Mouse (Mus musculus): Measurements from ENCODE around the gene Cx3cr1.
"Not testable (repeated sequence)": the region's sequence is repeated elsewhere in the genome, so short reads cannot be mapped to it uniquely, and the experiment has no call there.

Cx3cr1 gene

DNA sequence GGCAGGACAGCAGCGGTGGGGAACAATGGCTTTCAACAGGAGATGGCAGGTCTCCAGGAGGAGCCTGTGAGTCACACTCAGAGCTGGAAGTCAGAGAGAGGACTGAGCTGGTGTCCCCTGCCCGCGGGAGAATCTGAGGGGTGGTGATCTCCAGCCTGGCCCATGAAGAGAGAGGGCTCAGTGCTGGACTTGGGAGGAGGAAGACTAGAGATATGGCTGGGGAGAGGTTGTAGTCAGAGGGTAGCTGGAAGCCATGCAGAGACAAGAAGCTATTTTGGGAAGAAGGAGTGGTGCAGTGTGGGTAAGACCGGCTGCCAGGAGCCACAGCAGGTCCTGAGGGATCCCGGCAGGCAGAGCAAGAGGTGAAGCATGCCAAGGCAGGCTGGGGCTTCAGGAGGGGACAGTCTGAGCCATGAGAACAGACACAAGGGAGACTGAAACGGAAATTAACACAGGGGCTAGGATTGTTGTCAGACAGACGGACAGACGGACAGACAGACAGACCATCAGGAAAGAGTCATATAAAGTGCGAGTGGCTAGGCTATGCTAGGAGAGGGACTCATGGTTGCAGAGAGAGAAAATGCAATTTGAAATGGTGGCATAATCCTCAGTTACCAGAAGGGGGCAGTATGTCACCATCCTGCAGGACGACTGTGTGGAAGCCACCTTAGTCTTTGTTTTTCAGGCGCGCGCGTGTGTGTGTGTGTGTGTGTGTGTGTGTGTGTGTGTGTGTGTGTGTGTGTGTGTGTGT, 42.1 kb downstream of the Cx3cr1 start:
- no peak for DNase-seq (ENCODE audit: low spot score in 2 of 2)

DNA sequence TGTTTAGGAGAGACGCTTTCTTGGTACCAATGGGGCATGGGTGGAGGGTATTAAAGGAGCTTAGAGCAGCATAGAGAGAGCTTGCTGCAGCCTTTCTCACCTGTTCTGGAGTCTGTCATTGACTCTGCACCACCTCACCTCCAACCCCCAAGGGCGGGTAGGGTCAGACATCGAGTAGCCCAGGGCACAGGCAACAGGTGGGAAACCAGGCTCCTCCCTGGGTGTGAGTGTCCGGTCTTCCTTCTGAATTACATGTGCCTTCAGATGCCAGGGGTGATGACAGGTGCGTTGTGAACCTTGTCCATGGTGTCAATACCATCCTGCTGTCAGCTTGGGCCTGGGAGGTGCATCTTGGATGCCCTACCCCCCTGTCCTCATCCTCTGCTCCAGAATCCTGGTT, 45.1 kb downstream of the Cx3cr1 start:
- no peak for DNase-seq (ENCODE audit: low spot score in 2 of 2)

DNA sequence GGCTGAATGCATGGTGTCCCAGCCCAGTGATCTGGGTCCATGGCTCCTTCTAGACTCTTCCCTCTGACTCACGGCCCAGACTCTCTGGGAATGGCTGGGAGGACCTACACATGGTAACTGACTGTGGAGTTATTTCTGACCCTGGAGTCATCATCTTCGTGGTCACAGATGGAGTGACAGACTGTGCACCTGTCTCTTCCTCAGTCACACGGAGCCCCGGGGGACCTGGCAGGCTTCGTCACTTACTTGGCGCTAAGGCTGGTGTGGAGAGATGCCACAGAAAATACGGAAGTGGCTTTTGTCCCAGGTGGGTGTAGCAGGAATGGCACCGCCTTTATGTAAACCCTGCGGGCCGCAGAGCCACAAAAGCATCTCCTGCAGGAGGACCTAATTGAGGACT, 45.5 kb downstream of the Cx3cr1 start:
- no peak for DNase-seq (ENCODE audit: low spot score in 2 of 2)

DNA sequence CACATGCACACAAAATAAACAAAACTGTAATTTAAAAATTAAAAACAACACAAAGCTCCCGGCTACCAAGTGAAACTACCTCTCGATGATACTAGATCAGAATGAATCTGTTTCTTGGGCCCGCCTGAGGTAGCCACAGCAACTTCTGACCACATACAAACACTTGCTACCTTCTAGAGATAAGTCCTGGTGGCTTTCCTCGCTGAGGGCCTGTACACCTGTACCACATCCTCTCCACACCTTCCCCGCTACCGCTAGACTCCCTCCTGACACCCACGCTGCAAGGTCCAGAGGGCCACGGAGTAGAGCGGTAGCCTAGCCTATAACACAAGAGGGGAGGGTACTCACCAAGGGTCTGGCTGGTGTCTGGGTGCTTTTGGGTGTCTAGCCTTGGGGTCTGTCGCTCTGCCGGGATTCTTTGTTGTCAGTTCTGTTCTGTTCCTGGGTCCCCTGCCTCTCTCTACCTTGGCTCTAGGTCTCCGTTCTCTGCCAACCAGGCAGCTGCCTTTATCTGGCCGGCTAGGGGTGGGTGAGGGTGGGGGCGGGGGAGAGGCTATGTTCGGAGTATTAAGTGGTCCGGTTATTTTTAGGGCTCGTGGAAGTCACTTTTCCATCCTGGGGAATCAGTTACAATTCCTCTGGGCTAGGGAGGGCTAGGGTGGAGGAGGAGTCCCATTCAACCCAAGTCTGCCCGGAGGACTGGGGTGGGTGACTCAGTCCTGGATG, 46.4 kb downstream of the Cx3cr1 start, which contains the start of gene Xirp1:
Gene Xirp1 (minus strand): TSS at position 513 of the 726 bp plus-strand sequence.
- no peak for DNase-seq (ENCODE audit: low spot score in 2 of 2)

DNA sequence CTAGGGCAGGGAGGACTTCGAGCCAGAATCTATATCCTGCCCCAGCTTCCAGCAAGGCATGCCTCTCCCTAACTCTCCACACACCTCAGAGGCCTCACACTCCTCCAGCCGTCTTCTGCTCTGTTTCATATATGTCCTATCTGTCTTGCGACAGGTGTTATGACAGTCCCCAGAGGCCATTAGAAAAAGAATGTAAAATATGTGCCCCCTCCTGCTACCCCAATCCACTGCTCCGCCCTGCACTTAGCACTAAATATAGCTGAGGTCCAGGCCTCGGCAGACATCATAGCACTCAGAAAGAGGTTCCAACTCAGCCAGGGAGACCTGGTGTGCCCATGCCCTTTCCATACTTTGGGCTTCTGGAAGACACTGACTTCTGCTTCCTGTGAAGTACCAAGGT, 48.5 kb downstream of the Cx3cr1 start:
- no peak for DNase-seq (ENCODE audit: low spot score in 2 of 2)

DNA sequence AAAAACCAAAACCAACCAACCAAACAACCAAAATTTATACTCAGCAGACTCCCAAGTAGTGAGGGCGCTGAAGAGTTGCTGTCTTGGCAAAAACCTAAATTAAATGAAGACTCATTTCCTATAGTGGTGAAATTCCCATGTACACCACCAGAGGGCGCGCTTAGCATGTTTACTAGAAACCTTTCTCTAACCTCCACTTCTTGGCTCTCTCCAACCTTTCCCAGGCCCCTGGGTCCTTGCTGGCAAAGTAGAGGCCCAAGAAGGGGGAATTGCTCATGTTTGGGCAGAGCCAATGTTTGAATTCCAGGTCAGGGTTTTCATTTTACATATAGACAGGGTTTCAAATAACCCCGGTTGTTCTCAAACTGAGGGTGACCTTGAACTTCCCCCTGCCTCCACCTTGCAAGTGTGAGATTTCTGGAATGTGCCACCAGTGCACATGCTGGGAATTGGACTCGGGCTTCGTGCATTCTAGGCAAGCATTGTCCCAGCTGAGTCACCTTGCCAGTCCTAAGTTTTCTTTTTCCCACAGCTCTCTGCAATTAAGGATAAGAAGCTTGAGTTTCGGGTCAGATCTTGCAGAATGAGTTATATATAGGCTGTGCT, 49.3 kb downstream of the Cx3cr1 start:
- peak; percentile 65 to 75 for DNase-seq (ENCODE audit: low spot score in 2 of 2)

DNA sequence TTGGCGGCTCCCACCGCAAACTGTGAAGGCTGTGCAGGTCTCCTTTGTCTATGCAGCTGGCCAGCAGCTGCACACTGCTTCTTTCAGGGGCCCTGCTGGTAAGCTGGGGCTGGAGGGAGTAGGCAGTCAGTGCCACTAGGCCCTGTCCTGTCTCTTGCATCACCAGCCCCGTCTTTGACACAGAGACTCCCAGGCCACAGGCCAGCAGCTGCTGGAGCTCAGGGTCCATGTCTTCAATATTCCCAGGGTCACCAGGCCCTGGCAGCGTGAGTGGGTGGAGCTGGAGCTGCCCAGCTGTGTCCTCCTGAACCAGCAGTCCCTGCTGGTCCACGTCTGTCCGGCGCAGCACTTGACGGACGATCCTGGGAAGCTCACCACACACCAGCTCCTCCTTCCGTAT, 52.7 kb downstream of the Cx3cr1 start:
- no peak for DNase-seq (ENCODE audit: low spot score in 2 of 2)

DNA sequence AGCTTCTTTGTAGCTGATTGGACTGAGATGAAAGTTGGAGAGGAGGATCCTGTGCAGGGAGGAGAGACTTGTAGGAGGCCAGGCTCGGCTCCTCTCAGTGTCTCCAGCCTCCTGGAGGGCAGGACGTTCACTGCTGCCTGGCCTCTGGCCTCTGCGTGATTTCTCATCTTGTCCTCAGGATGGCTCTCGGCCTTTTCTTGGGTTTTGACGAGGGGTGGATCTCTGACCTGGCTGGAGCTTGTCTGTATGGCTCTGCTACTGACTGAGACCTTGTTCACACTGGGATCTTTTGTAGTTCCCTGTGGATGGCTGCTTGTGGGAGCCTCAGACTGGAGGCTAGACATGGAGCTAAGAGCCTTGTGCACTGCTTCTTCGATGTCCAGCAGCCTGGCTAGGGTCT, 54.9 kb downstream of the Cx3cr1 start:
- no peak for DNase-seq (ENCODE audit: low spot score in 2 of 2)

DNA sequence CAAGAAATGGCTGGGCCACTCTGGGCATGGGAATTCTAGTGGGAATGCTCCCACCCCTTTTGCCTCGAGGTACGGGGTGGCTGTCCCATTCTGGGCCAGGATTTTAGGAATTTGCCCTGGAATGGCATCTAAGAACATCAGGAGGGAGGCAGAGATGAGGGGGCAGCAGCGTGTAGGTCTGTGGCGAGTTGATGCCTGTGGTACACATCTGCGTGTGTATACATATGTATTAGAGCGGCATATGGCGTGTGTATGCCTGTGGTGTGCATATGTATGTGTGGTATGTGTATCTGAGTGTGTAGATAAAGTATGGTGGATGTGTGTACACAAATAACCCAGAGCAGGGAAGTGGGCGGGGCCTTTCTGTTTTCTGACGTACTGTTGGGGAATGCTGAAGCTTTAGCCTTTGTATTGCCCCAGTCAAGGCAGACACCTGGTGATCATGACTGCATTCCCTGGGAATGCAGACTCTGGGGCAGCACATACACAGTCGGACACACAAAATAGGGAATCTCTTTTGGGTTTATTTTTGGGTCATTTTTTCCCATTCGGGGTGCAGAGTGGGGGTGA, 56.3 kb downstream of the Cx3cr1 start:
- no peak for DNase-seq (ENCODE audit: low spot score in 2 of 2)

DNA sequence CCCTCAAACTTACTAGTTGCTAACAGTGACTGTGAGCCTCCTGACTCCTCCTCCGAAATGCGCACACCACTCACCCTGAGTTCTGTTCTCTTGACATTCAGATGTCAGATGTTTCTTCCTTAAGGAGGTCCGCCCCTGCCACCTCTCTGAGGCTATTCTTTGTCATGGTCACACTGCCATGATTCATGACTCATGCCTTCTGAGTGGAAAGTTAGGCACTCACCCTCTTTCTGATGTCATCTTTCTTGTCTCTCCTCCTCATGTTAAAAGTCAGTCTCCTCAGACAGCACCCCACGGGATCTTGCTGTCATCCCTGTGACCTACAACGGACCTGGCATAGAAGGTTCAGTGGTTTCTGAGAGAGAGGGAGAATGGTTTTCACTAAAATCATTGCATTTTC, 56.9 kb downstream of the Cx3cr1 start:
- no peak for DNase-seq (ENCODE audit: low spot score in 2 of 2)

DNA sequence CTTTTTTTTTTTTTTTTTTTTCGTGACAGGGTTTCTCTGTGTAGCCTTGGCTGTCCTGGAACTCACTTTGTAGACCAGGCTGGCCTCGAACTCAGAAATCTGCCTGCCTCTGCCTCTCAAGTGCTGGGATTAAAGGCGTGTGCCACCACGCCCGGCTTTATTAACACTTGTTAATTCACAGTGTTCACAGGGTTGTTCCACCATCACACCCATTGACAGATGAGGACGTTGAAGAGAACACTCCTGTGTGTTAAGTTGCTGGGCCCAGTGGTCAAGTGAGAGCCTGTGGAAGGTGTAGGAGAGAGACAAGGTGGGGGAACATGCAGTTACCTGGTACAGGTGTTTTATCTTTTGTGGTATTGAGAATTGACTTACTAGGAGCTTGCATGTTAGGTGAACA, 57.5 kb downstream of the Cx3cr1 start:
- DNase-seq (ENCODE audit: low spot score in 2 of 2): not testable (repeated sequence)

DNA sequence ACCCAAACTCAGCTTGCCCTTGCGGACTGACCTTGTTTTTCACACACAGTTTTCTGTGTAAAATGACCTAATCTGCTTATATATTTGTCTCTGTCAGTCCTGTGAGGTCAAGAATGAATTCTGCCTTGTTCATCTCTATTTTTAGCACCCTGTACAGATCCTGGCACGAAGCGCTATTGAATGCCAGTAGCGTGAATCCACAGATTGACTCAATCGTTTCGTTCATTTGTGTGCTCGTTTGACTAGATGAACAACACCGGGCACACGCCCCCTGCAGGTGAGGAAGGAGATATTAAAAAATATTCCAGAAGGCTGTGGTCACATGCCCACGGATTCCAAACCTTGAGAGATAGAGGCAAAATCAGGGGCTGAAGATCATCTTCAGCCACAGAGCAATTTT, 58.1 kb downstream of the Cx3cr1 start:
- peak in 1 of 2 experiments; percentile 56 for DNase-seq (ENCODE audit: low spot score in 2 of 2)

DNA sequence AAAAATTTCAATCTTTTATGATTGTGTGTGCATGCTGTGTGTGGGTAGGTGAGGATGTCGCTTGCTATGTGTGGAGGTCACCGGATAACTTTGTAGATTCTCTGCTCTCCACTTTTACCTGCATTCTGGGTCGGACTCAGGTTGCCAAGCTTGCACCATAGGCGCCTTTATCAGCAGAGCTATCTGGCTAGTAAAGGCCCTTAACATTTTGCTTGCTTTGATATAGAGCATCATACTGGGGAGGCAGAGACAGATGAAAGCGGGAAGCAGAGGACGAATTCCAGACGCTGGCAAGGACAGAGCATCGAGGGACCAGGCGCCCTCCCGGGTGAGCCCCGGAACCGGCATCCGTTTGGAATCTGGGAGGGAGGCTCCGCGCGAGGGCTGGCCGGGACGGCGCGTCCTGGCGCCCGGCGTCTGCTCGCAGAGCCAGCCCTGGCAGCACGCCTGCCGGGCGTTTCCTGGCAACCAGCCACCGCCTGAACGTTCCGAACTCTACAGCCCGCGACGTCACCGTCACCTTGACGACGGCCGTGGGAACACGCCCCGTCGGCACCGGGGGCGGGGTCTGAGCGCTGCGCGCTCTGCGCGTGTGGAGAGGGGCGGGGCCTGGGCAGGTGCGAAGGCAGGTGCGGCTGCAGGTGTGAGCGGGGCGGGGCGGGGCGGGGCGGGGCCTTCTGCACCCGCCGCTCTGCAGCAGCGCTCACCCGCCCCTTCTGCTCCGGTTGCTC, 58.7 kb downstream of the Cx3cr1 start:
- DNase-seq (ENCODE audit: low spot score in 2 of 2): peak; percentile 95

DNA sequence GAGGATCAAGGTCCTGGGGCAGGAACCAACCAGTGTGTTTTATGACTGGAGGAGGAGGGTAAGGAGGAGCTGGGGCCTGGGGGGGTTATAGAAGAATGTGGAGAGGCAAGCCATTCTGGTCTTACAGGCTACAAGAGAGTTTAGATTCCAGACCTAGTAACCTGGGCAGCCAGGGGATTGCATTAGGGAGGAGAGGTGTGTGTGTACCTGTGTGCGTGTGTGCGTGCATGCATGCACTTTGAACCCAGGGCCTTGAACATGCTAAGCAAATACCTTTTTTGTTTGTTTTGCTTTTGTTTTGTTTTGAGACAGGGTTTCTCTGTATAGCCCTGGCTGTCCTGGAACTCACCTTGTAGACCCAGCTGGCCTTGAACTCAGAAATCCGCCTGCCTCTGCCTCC, 59.8 kb downstream of the Cx3cr1 start:
- no peak for DNase-seq (ENCODE audit: low spot score in 2 of 2)

DNA sequence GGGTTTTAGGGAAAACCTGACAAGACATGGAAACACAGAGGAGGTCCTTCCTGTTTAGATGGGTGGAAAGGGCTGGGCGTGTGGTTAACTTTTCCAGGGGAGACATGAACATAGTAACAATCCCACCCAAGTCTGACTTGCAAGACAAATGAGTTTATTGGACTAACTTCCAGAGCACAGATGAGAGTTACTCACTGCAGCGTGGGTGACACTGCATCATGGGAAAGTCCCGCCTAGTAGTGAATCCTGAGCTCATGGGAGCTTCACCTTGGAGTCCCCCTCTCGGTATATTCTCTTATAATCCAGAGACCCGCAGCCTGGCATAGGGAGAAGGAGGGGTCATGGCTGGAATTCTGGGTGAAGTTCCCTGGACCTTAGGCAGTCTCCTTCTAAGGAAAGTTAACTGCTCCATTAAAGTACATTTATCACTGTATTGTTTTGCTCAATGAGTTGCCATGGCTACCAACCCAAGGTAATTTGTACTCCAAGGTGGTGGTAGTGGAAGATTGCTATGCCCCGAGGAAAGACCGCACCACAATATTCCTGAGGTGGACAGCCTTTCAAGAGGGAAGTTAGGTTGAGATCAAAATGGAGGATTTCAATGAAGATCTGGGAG, 60.3 kb downstream of the Cx3cr1 start:
- no peak for DNase-seq (ENCODE audit: low spot score in 2 of 2)

DNA sequence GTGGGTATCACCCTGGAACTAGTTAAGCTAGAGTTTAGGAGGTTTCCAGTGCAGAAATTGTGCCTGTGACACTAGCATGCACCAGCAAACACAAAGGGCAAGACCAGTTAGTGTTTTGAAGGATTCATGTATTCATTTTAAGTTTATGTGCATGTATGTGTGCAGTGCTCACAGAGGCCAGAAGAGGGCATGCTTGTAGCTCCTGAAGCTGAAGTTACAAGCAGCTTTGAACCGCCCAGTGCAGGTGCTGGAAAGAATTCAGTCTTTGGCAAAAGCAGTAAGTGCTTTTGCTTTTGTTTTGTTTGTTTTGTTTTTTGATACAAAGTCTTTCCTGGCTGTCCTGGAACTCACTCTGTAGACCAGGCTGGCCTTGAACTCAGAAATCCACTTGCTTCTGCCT, 61.8 kb downstream of the Cx3cr1 start:
- no peak for DNase-seq (ENCODE audit: low spot score in 2 of 2)

DNA sequence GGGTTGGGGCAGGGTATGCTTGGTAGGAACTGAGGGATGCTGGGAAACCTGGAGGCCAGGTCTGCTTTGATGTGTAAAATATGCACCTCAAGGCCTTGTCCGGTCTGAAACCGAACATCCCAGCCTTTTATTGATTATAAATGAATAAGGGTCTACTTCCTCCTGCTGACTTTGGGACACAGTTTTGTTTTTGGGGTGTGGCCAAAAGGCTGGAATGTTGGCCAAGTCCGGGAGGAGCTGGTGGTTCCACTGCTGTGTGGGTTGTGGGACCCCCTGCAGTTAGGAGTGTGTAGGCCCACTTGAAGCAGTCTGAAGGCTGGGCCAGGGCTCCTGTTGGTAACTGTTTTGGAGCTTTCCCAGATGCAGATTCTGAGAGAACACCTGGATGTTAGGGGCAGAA, 63.7 kb downstream of the Cx3cr1 start:
- no peak for DNase-seq (ENCODE audit: low spot score in 2 of 2)

DNA sequence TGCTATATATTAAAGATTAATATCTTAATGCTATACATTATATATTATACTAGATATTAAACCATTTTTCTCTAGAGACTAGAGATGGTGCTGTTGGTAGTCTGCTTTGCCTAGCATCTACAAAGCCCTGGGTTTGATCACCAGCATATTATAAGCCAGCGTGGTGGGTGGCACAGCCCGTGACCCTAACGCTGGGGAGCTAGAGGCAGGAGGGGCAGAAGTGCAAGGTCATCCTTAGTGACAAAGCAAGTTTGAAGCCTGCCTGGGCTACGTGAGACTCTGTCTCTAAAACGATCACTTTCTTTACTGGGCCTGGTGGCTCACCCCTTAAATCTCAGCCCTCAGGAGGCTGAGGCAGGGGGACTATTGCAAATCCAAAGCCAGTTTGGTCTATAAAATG, 66.8 kb downstream of the Cx3cr1 start:
- DNase-seq (ENCODE audit: low spot score in 2 of 2): no peak

DNA sequence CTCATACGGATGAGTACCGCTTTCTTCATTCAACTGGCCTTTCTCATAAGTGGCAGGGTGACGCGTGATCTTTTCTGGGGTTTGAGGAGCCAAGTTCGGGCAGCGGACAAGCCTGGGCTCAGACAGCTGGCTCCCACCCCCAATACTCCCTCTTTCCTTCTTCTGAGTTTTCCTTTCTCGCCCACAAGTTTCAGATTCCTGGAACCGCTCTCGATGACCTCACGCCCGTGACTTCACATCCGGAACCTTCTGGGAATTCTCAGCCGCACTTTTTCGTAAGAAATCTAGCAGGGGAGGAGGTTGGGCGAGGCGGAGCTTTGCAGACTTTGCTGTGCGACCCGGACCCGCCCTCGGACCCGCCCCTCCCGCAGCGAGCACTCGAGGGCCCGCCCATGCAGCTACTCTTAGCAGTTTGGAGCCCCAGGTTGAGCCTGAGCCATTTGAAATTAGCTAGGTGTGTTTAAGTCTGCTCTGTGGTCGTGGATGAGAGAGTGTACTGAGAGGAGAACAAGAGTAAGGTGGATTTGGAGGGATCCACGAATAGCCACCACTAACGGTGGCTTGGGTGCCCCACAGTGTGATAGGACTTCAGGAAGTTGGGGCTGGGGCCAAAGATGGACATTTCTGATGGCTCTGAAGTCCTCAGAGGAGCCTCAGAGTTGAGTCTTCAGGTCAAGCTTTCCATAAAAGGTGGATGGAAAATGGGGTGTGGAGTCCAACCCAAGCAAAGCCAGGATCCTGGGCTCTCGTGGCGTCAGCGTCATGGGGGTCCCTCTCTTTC, 67.5 kb downstream of the Cx3cr1 start:
- no peak for DNase-seq (ENCODE audit: low spot score in 2 of 2)

DNA sequence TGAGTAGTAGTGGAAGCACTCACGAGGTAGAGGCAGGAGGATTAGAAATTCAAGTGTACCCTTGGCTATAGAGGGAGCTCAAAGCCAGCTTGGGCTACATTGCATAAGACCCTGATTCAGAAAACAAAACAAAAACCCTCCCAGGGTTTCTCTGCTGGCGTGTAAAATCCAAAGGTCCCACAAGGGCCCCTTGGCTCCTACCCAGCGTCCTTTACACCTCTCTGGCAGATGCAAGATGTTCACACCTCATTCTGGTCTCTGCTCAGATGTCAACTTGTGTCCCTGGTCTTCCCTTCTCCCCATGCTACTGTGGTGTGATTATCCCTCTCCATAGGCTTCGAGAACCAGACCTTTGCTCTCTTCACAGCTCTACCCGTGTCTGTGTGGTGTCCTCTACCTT, 68.9 kb downstream of the Cx3cr1 start:
- no peak for DNase-seq (ENCODE audit: low spot score in 2 of 2)

DNA sequence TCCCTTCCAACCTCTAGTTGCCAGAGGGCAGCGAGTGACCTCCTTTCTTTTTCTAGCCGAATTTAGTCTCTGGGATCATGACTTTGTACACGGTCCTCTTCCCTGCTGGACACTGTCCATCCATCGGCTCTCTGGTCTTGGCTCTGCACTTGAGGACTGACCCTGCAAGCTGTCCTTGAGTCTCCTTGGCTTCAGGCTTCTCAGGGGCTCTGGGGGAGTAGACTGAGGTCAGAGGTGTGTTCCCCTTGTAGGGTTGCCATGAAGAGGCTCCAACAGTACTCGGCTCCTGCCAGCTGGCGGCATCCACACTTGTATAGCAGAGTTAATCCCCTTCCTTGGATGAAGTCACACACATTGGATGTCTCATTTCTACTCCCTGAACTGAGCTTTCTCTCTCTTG, 70.0 kb downstream of the Cx3cr1 start:
- DNase-seq (ENCODE audit: low spot score in 2 of 2): no peak

All from frontal cortex, postnatal 25 days (tissue).